Mouse (Mus musculus): ENCODE results near the gene Vash1. TPM values are rescaled to one million over a fixed set of nuclear protein-coding genes. Genes with fewer than 3 reads are reported as not detected.
A peak's percentile ranks its signal among the peaks of the same experiment; 100 is the strongest.

Gene Vash1
- polyA plus RNA-seq, 1 experiment from 2014 or later: 8.9 TPM

GRCm38 (mm10) chr12:86648489-86648888 lies 30.0 kb upstream of the Vash1 start:
- ATAC-seq (replicated peaks; ENCODE audit: extremely low read depth, insufficient read depth, low FRiP score): no peak

GRCm38 (mm10) chr12:86651301-86651860 lies 27.1 kb upstream of the Vash1 start:
- no peaks in the 10 kb centered on the region for H3K9me3 ChIP-seq (replicated peaks; ENCODE audit: control insufficient read depth, low read length)

More at GRCm38 (mm10) chr12:86648489-86648888, 30.0 kb upstream of the Vash1 start:
- no peaks in the 10 kb centered on the region for H3K36me3 ChIP-seq (ENCODE audit: control insufficient read depth, insufficient read depth)
- H3K27ac ChIP-seq (ENCODE audit: low read length): no peak overlapping the region
- H3K4me2 ChIP-seq (ENCODE audit: low read depth, low read length): no peak overlapping the region
- no peaks in the 10 kb centered on the region for H3K9me3 ChIP-seq (replicated peaks; ENCODE audit: control insufficient read depth, low read length)
- 57% methylated on average over 3 of the region's 3 CpGs for WGBS
- H3K27me3 ChIP-seq (ENCODE audit: control insufficient read depth, insufficient read depth, low read length): no peaks in the 10 kb centered on the region
- H3K9ac ChIP-seq (ENCODE audit: low read length): no peak overlapping the region
- H3K4me3 ChIP-seq (ENCODE audit: low read length): no peak overlapping the region
- peaks cover 16% of the 10 kb centered on the region for H3K4me1 ChIP-seq (ENCODE audit: control insufficient read depth, insufficient read depth, low read length)

GRCm38 (mm10) chr12:86652570-86653041 lies 25.9 kb upstream of the Vash1 start:
- 9% methylated on average over 4 of the region's 4 CpGs for WGBS
- Histone ChIP-seq H3K4me2 (ENCODE audit: low read depth, low read length) (peak overlapping the region; percentile 40), H3K27ac (ENCODE audit: low read length) (peak overlapping the region; percentile 89), H3K4me1 (ENCODE audit: control insufficient read depth, insufficient read depth, low read length) (peaks cover 15% of the 10 kb centered on the region), H3K36me3 (ENCODE audit: control insufficient read depth, insufficient read depth) (no peaks in the 10 kb centered on the region), H3K9ac (ENCODE audit: low read length) (peak overlapping the region; percentile 56; the same call in 1 of the 2 replicates), H3K27me3 (ENCODE audit: control insufficient read depth, insufficient read depth, low read length) (no peaks in the 10 kb centered on the region), H3K9me3 (replicated peaks; ENCODE audit: control insufficient read depth, low read length) (no peaks in the 10 kb centered on the region), H3K4me3 (ENCODE audit: low read length) (no peak overlapping the region)
- ATAC-seq (replicated peaks; ENCODE audit: extremely low read depth, insufficient read depth, low FRiP score): peak; percentile 95

More at GRCm38 (mm10) chr12:86651301-86651860, 27.1 kb upstream of the Vash1 start:
- Histone ChIP-seq H3K4me2 (ENCODE audit: low read depth, low read length) (no peak overlapping the region), H3K4me3 (ENCODE audit: low read length) (no peak overlapping the region), H3K36me3 (ENCODE audit: control insufficient read depth, insufficient read depth) (no peaks in the 10 kb centered on the region), H3K27ac (ENCODE audit: low read length) (no peak overlapping the region), H3K4me1 (ENCODE audit: control insufficient read depth, insufficient read depth, low read length) (peaks cover 17% of the 10 kb centered on the region), H3K27me3 (ENCODE audit: control insufficient read depth, insufficient read depth, low read length) (no peaks in the 10 kb centered on the region), H3K9ac (ENCODE audit: low read length) (no peak overlapping the region)
- WGBS: 90% methylated on average over 8 of the region's 8 CpGs
- ATAC-seq (replicated peaks; ENCODE audit: extremely low read depth, insufficient read depth, low FRiP score): no peak

GRCm38 (mm10) chr12:86659447-86659968 lies 19.0 kb upstream of the Vash1 start:
- 35% methylated on average over 6 of the region's 6 CpGs for WGBS
- Histone ChIP-seq H3K4me3 (ENCODE audit: low read length) (no peak overlapping the region), H3K4me2 (ENCODE audit: low read depth, low read length) (no peak overlapping the region), H3K9ac (ENCODE audit: low read length) (no peak overlapping the region), H3K27me3 (ENCODE audit: control insufficient read depth, insufficient read depth, low read length) (no peaks in the 10 kb centered on the region), H3K27ac (ENCODE audit: low read length) (peak overlapping the region; percentile 71), H3K4me1 (ENCODE audit: control insufficient read depth, insufficient read depth, low read length) (peaks cover 3% of the 10 kb centered on the region; the same call in 1 of the 2 replicates), H3K36me3 (ENCODE audit: control insufficient read depth, insufficient read depth) (no peaks in the 10 kb centered on the region), H3K9me3 (replicated peaks; ENCODE audit: control insufficient read depth, low read length) (no peaks in the 10 kb centered on the region)
- peak; percentile 45 for ATAC-seq (replicated peaks; ENCODE audit: extremely low read depth, insufficient read depth, low FRiP score)

DNA sequence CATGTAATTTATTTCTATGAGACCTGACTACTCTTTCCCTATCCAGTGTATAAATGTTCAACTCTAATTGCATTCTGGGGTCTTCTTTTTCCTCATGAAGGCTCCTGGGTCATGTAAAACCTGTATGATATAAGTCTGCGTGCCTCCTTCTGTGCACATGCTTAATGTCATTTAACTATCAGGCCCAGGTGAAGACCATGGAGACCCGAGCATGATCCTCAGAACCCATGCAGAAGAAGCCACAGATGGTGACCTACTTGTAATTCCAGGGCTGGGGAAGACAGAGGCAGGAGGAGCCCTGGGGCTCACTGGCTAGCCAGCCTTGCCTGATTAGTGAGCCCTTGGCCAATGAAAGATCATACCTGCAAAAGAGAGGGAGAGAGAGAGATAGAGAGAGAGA lies 18.0 kb upstream of the Vash1 start:
- no peaks in the 10 kb centered on the region for H3K36me3 ChIP-seq (ENCODE audit: control insufficient read depth, insufficient read depth)
- peaks cover 3% of the 10 kb centered on the region; the same call in 1 of the 2 replicates for H3K4me1 ChIP-seq (ENCODE audit: control insufficient read depth, insufficient read depth, low read length)
- H3K27me3 ChIP-seq (ENCODE audit: control insufficient read depth, insufficient read depth, low read length): no peaks in the 10 kb centered on the region
- WGBS: 74% methylated on average over 2 of the region's 2 CpGs
- H3K9me3 ChIP-seq (replicated peaks; ENCODE audit: control insufficient read depth, low read length): no peaks in the 10 kb centered on the region
- H3K4me2 ChIP-seq (ENCODE audit: low read depth, low read length): no peak overlapping the region
- H3K27ac ChIP-seq (ENCODE audit: low read length): no peak overlapping the region
- ATAC-seq (replicated peaks; ENCODE audit: extremely low read depth, insufficient read depth, low FRiP score): no peak
- no peak overlapping the region for H3K9ac ChIP-seq (ENCODE audit: low read length)
- no peak overlapping the region for H3K4me3 ChIP-seq (ENCODE audit: low read length)

DNA sequence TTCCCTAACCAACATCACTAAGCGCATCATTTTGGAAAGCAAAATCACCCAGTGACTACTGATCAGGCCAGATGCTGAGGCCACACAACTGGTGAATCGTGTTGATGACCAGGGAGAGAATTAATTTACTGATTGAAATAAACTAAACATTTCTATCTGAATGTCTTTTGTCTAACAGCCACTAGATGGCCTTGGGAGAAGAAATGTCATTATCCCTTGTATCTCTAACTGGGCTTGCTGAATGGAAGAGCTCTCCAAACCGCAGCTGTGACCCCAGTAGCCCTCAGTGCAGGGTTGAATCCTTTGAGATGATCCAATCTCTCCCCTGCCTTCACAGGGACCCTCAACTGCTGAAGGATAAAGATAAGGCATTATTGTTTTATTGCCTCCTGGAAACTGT lies 12.8 kb upstream of the Vash1 start:
- no peaks in the 10 kb centered on the region for H3K9me3 ChIP-seq (replicated peaks; ENCODE audit: control insufficient read depth, low read length)
- ATAC-seq (replicated peaks; ENCODE audit: extremely low read depth, insufficient read depth, low FRiP score): no peak
- no peak overlapping the region for H3K4me3 ChIP-seq (ENCODE audit: low read length)
- 55% methylated on average over 3 of the region's 3 CpGs for WGBS
- H3K4me2 ChIP-seq (ENCODE audit: low read depth, low read length): no peak overlapping the region
- no peaks in the 10 kb centered on the region for H3K4me1 ChIP-seq (ENCODE audit: control insufficient read depth, insufficient read depth, low read length)
- no peak overlapping the region for H3K27ac ChIP-seq (ENCODE audit: low read length)
- H3K27me3 ChIP-seq (ENCODE audit: control insufficient read depth, insufficient read depth, low read length): no peaks in the 10 kb centered on the region
- no peaks in the 10 kb centered on the region for H3K36me3 ChIP-seq (ENCODE audit: control insufficient read depth, insufficient read depth)
- no peak overlapping the region for H3K9ac ChIP-seq (ENCODE audit: low read length)

GRCm38 (mm10) chr12:86668404-86668803 lies 10.1 kb upstream of the Vash1 start:
- no peak for ATAC-seq (replicated peaks; ENCODE audit: extremely low read depth, insufficient read depth, low FRiP score)
- H3K9ac ChIP-seq (ENCODE audit: low read length): no peak overlapping the region
- 86% methylated on average over 2 of the region's 2 CpGs for WGBS

DNA sequence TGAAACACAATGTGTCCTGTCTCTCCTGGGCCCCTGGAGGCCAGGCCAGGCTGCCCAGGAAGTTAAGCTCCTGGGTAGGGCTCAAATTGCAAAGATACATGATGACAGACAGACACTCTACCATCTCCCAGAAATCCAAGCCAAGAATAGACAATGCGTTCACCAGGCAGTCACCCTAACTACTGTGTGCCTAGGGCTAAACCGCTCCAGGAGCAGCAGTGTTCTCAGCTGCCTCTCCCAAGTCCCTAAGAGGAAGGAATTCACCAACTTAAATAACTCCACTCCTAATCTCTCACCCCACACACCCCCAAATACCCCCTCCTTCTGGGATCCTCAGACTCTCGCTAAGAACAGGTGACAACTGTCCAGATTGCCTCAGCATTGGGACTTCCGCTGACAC lies 6.4 kb upstream of the Vash1 start:
- Histone ChIP-seq H3K4me3 (ENCODE audit: low read length) (no peak overlapping the region), H3K4me2 (ENCODE audit: low read depth, low read length) (no peak overlapping the region), H3K27ac (ENCODE audit: low read length) (no peak overlapping the region), H3K9me3 (replicated peaks; ENCODE audit: control insufficient read depth, low read length) (no peaks in the 10 kb centered on the region; the same call in 1 of the 2 replicates), H3K4me1 (ENCODE audit: control insufficient read depth, insufficient read depth, low read length) (peaks cover 2% of the 10 kb centered on the region; the same call in 1 of the 2 replicates), H3K9ac (ENCODE audit: low read length) (no peak overlapping the region), H3K36me3 (ENCODE audit: control insufficient read depth, insufficient read depth) (no peaks in the 10 kb centered on the region), H3K27me3 (ENCODE audit: control insufficient read depth, insufficient read depth, low read length) (no peaks in the 10 kb centered on the region)
- WGBS: 53% methylated on average over 4 of the region's 4 CpGs
- ATAC-seq (replicated peaks; ENCODE audit: extremely low read depth, insufficient read depth, low FRiP score): 0 out of 2 replicates have a peak, but pooled peaks have one; percentile 45

More at GRCm38 (mm10) chr12:86668404-86668803, 10.1 kb upstream of the Vash1 start:
- no peaks in the 10 kb centered on the region for H3K9me3 ChIP-seq (replicated peaks; ENCODE audit: control insufficient read depth, low read length)
- no peaks in the 10 kb centered on the region for H3K36me3 ChIP-seq (ENCODE audit: control insufficient read depth, insufficient read depth)
- no peak overlapping the region for H3K4me3 ChIP-seq (ENCODE audit: low read length)
- no peak overlapping the region for H3K4me2 ChIP-seq (ENCODE audit: low read depth, low read length)
- H3K27ac ChIP-seq (ENCODE audit: low read length): no peak overlapping the region
- no peaks in the 10 kb centered on the region for H3K27me3 ChIP-seq (ENCODE audit: control insufficient read depth, insufficient read depth, low read length)
- peaks cover 2% of the 10 kb centered on the region; the same call in 1 of the 2 replicates for H3K4me1 ChIP-seq (ENCODE audit: control insufficient read depth, insufficient read depth, low read length)

DNA sequence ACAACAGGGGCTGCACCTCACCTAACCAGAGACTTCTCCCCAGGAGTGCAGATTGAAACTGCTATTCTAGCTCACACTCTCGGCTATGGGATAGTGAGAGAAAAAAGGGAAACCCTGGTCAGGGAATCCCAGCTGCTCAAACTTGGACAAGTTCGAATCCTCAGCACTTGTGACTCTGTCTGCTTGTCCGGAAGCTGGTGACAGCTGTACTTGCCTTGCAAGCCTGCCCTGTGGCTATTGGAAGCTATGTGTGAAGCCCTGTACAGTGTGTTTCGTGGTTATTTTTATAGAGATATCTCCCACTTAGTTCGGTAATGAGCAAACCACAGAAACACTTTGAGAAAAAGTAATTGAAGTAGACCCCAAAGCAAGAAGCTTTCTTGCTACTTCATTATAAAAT lies 6.0 kb upstream of the Vash1 start:
- Histone ChIP-seq H3K9ac (ENCODE audit: low read length) (no peak overlapping the region), H3K27me3 (ENCODE audit: control insufficient read depth, insufficient read depth, low read length) (no peaks in the 10 kb centered on the region), H3K9me3 (replicated peaks; ENCODE audit: control insufficient read depth, low read length) (no peaks in the 10 kb centered on the region; the same call in 1 of the 2 replicates), H3K27ac (ENCODE audit: low read length) (no peak overlapping the region), H3K36me3 (ENCODE audit: control insufficient read depth, insufficient read depth) (no peaks in the 10 kb centered on the region), H3K4me2 (ENCODE audit: low read depth, low read length) (no peak overlapping the region), H3K4me3 (ENCODE audit: low read length) (no peak overlapping the region), H3K4me1 (ENCODE audit: control insufficient read depth, insufficient read depth, low read length) (peaks cover 2% of the 10 kb centered on the region; the same call in 1 of the 2 replicates)
- WGBS: 47% methylated on average over 5 of the region's 5 CpGs
- ATAC-seq (replicated peaks; ENCODE audit: extremely low read depth, insufficient read depth, low FRiP score): no peak
